Mouse (Mus musculus): Measurements from ENCODE around the gene Nupl2. TPM values are rescaled to one million over a fixed set of nuclear protein-coding genes. Genes with fewer than 3 reads are reported as not detected.

Nupl2 gene
- polyA plus RNA-seq, 1 experiment from 2014 or later: 14.2 TPM

DNA sequence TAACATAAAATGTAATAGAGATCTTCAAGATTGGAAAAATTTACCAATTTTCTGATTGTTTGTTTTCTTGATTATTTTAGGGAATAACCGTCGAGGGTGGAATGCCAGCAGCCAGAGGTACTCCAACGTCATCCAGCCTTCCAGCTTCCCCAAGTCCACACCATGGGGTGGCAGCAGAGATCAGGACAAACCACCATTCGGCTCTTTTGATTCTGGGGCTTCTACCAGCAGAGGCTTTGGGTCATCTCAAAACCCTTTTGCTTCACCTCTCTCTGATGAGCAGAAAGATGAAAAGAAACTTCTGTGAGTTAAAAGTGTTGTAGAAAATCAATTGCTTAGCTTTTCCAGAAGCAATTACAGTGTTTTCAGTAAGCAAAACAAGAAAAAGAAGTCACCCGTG is 2.5 kb downstream of the Nupl2 start:
- H3K27ac ChIP-seq (ENCODE audit: low read length): no peak overlapping the region
- no peaks in the 10 kb centered on the region for H3K9me3 ChIP-seq (ENCODE audit: control insufficient read depth, low read length)
- H3K4me1 ChIP-seq (replicated peaks; ENCODE audit: control insufficient read depth, insufficient read depth, low read length): peaks cover 4% of the 10 kb centered on the region
- H3K36me3 ChIP-seq (ENCODE audit: control insufficient read depth, insufficient read depth, low read length): no peaks in the 10 kb centered on the region; the same call in none of the 2 replicates
- WGBS: 36% methylated on average over 5 of the region's 5 CpGs
- H3K4me3 ChIP-seq (ENCODE audit: low read length): no peak overlapping the region
- no peak for ATAC-seq (ENCODE audit: low read depth)
- H3K9ac ChIP-seq (ENCODE audit: low read length): no peak overlapping the region
- H3K4me2 ChIP-seq (ENCODE audit: low read depth, low read length): no peak overlapping the region
- H3K27me3 ChIP-seq (ENCODE audit: control insufficient read depth, insufficient read depth, low read depth, low read length): no peaks in the 10 kb centered on the region

DNA sequence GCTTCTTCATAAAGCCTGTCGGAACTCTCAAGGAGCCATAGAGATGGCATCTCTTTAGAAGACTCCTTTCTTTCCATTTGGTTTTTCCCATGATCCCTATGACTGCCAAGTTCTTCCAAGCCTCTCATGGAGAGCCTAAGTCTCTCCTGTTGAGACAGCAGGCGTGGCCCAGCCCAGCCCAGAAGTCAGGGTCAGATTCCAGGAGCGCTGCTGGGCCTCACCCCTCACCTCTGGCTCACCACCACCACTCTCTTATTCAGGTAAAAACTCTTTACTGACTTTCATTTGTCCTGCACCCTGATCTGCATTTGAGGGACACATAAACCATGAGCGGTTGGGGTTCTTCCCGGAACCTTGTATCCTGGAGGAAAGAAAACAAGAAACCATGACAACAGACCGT is 5.1 kb downstream of the Nupl2 start:
- peaks cover 4% of the 10 kb centered on the region for H3K4me1 ChIP-seq (replicated peaks; ENCODE audit: control insufficient read depth, insufficient read depth, low read length)
- no peak overlapping the region for H3K9ac ChIP-seq (ENCODE audit: low read length)
- 90% methylated on average over 6 of the region's 6 CpGs for WGBS
- H3K27me3 ChIP-seq (ENCODE audit: control insufficient read depth, insufficient read depth, low read depth, low read length): no peaks in the 10 kb centered on the region
- H3K9me3 ChIP-seq (ENCODE audit: control insufficient read depth, low read length): no peaks in the 10 kb centered on the region
- no peak overlapping the region for H3K4me3 ChIP-seq (ENCODE audit: low read length)
- no peak for ATAC-seq (ENCODE audit: low read depth)
- H3K27ac ChIP-seq (ENCODE audit: low read length): no peak overlapping the region
- H3K36me3 ChIP-seq (ENCODE audit: control insufficient read depth, insufficient read depth, low read length): no peaks in the 10 kb centered on the region; the same call in none of the 2 replicates
- no peak overlapping the region for H3K4me2 ChIP-seq (ENCODE audit: low read depth, low read length)

DNA sequence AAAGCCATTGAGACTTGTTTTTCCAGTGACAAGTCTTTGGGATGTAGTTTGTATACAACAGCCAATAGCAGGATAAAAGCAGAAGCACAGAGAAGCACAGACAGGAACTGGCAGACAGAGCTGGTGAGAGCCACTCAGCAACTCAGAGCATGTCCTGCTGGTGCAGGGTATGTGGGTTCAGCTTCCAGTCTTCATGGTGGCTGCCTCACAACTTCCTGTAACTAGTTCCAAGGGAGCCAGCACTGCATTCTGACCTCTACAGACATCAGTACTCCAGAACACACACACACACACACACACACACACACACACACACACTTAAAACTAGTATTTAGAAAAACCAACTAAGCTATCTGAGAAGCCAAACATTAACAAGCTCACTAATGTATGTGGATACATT is 7.3 kb downstream of the Nupl2 start:
- Histone ChIP-seq H3K9me3 (ENCODE audit: control insufficient read depth, low read length) (no peaks in the 10 kb centered on the region), H3K36me3 (ENCODE audit: control insufficient read depth, insufficient read depth, low read length) (no peaks in the 10 kb centered on the region; the same call in none of the 2 replicates)
- ATAC-seq (ENCODE audit: low read depth): no peak

DNA sequence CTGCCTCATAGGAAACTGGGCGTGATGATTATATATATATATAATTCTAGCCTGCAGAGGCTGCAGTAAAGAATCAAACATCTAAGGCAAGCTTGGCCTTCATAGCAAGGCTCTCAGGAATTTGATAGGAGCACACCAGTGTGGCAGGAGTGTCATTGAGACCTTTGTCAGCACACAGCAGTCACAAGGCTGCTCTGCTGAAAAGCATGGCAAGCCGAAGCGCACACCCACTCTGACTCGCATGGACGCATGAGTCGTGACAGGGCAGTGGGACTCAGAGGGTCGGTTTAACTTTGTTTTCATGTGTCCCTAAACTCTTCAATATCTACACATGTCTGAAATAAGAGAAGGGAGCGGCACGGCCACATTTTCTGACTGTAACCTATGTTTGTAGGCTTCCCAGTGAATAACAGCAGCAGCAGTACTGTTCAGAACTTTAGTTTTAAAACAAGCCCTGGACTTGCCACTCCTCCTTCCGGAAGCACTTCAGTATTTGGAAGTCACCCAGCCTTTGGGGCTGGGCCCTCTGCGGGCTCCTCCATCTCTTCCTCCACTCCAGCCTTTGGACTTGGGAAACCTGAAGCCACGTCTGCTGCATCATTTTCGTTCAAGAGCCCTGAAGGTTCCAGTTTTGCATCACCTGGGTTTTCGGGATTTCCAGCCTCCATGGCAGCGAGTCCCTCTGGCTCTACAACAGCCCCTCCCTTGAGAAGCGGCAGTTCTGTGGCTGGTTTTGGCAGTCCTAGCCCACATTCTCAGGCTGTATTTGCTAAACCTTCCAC is 16.9 kb downstream of the Nupl2 start:
- H3K4me1 ChIP-seq (replicated peaks; ENCODE audit: control insufficient read depth, insufficient read depth, low read length): no peaks in the 10 kb centered on the region
- no peak overlapping the region for H3K27ac ChIP-seq (ENCODE audit: low read length)
- no peak overlapping the region for H3K4me3 ChIP-seq (ENCODE audit: low read length)
- ATAC-seq (ENCODE audit: low read depth): no peak
- no peak overlapping the region for H3K9ac ChIP-seq (ENCODE audit: low read length)
- H3K4me2 ChIP-seq (ENCODE audit: low read depth, low read length): no peak overlapping the region
- WGBS: 89% methylated on average over 16 of the region's 16 CpGs
- peaks cover 15% of the 10 kb centered on the region; the same call in 1 of the 2 replicates for H3K36me3 ChIP-seq (ENCODE audit: control insufficient read depth, insufficient read depth, low read length)
- no peaks in the 10 kb centered on the region for H3K27me3 ChIP-seq (ENCODE audit: control insufficient read depth, insufficient read depth, low read depth, low read length)
- H3K9me3 ChIP-seq (ENCODE audit: control insufficient read depth, low read length): peaks cover 5% of the 10 kb centered on the region; the same call in 1 of the 2 replicates

More for the DNA sequence above, 7.3 kb downstream of the Nupl2 start:
- no peak overlapping the region for H3K4me3 ChIP-seq (ENCODE audit: low read length)
- H3K27me3 ChIP-seq (ENCODE audit: control insufficient read depth, insufficient read depth, low read depth, low read length): no peaks in the 10 kb centered on the region
- no peaks in the 10 kb centered on the region for H3K4me1 ChIP-seq (replicated peaks; ENCODE audit: control insufficient read depth, insufficient read depth, low read length)
- H3K9ac ChIP-seq (ENCODE audit: low read length): no peak overlapping the region
- H3K27ac ChIP-seq (ENCODE audit: low read length): no peak overlapping the region
- no peak overlapping the region for H3K4me2 ChIP-seq (ENCODE audit: low read depth, low read length)

DNA sequence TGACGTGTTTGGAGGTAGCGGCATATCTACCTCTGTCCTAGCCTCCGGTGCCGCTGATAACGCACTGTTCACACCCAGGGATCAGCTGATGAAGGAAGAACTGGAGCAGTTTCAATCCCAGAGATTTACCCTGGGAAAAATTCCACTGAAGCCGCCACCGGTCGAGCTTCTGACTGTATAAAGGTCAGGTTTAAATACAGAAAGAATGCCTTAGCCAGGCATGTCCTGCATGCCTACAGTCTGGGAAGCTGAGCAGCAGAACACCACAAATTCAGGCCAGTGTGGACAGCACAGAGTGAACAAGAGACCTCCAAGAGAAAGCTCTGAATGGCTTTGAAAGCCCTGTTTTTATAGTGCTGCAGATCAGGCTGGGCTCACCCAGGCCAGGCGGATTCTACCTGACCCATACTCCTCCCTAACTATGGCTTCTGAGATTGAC is 17.6 kb downstream of the Nupl2 start:
- no peak overlapping the region for H3K4me2 ChIP-seq (ENCODE audit: low read depth, low read length)
- H3K4me3 ChIP-seq (ENCODE audit: low read length): no peak overlapping the region
- ATAC-seq (ENCODE audit: low read depth): no peak
- no peaks in the 10 kb centered on the region for H3K27me3 ChIP-seq (ENCODE audit: control insufficient read depth, insufficient read depth, low read depth, low read length)
- H3K36me3 ChIP-seq (ENCODE audit: control insufficient read depth, insufficient read depth, low read length): peaks cover 15% of the 10 kb centered on the region; the same call in 1 of the 2 replicates
- H3K27ac ChIP-seq (ENCODE audit: low read length): no peak overlapping the region
- H3K4me1 ChIP-seq (replicated peaks; ENCODE audit: control insufficient read depth, insufficient read depth, low read length): no peaks in the 10 kb centered on the region
- H3K9ac ChIP-seq (ENCODE audit: low read length): no peak overlapping the region
- peaks cover 5% of the 10 kb centered on the region; the same call in 1 of the 2 replicates for H3K9me3 ChIP-seq (ENCODE audit: control insufficient read depth, low read length)
- 90% methylated on average over 9 of the region's 9 CpGs for WGBS

DNA sequence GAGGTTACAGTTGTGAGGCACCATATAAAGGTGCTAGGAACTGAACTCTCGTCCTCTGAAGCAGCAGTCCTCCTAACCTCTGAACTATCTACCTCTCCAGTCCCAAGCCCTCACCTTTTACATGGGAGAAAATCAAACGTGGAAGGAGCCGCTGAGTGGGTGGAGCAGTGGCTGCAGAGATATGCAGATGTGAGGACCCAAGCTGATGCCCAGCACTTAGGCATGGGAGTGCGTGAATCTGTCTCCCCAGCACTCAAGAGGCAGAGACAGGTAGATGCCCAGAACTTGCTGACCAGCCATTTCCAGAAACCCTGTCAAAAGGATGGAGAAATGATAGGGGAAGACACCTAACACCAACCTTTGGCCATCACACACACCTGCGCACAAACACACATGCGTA is 18.3 kb downstream of the Nupl2 start:
- no peak overlapping the region for H3K9ac ChIP-seq (ENCODE audit: low read length)
- no peak overlapping the region for H3K4me3 ChIP-seq (ENCODE audit: low read length)
- WGBS: 88% methylated on average over 6 of the region's 6 CpGs
- H3K4me2 ChIP-seq (ENCODE audit: low read depth, low read length): no peak overlapping the region
- no peak overlapping the region for H3K27ac ChIP-seq (ENCODE audit: low read length)
- ATAC-seq (ENCODE audit: low read depth): no peak
- H3K36me3 ChIP-seq (ENCODE audit: control insufficient read depth, insufficient read depth, low read length): peaks cover 14% of the 10 kb centered on the region; the same call in 1 of the 2 replicates
- no peaks in the 10 kb centered on the region for H3K4me1 ChIP-seq (replicated peaks; ENCODE audit: control insufficient read depth, insufficient read depth, low read length)
- no peaks in the 10 kb centered on the region for H3K27me3 ChIP-seq (ENCODE audit: control insufficient read depth, insufficient read depth, low read depth, low read length)
- H3K9me3 ChIP-seq (ENCODE audit: control insufficient read depth, low read length): peaks cover 5% of the 10 kb centered on the region; the same call in 1 of the 2 replicates

DNA sequence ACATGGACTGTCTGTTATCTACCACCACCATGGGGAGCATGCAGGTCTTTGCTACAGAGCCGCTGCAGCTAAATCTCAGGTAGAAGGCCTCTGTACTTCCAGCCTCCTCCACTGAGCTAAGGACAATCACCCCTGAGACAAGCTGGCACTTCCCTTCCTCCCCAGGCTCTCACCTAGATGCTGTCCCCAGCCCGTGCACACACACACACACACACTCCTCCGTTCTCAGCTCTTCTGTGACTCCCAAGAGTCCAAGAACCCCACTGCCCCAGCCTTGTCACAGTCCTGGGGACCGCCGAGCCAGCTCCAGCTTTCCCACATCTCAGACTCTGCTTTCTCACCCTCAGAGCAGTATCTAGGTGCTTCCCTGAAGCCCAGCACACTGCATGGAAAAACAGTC is 19.2 kb downstream of the Nupl2 start:
- ATAC-seq (ENCODE audit: low read depth): no peak
- Histone ChIP-seq H3K9ac (ENCODE audit: low read length) (no peak overlapping the region), H3K9me3 (ENCODE audit: control insufficient read depth, low read length) (peaks cover 5% of the 10 kb centered on the region; the same call in 1 of the 2 replicates), H3K4me3 (ENCODE audit: low read length) (no peak overlapping the region), H3K36me3 (ENCODE audit: control insufficient read depth, insufficient read depth, low read length) (peaks cover 13% of the 10 kb centered on the region; the same call in 1 of the 2 replicates), H3K4me2 (ENCODE audit: low read depth, low read length) (no peak overlapping the region), H3K4me1 (replicated peaks; ENCODE audit: control insufficient read depth, insufficient read depth, low read length) (no peaks in the 10 kb centered on the region), H3K27ac (ENCODE audit: low read length) (no peak overlapping the region), H3K27me3 (ENCODE audit: control insufficient read depth, insufficient read depth, low read depth, low read length) (no peaks in the 10 kb centered on the region)
- WGBS: 85% methylated on average over 5 of the region's 5 CpGs

DNA sequence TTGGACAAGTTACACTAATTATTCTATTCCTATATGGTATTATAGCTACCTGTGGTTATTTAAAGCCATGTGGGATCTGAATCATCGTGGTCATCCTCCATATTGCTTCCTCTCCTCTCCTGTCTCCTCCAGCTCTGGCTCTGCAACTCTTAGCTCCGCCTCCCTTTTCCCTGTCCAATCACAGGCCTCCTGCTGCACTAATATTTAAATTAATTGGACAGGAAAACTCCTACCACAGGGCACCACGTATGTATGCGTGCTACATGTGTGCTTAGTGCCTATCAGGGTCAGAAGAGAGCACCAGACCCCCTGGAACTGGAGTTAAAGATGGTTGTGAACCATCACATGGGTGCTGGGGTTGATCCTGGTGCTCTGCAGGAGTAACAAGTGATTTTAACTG is 23.7 kb downstream of the Nupl2 start:
- H3K4me2 ChIP-seq (ENCODE audit: low read depth, low read length): no peak overlapping the region
- H3K27me3 ChIP-seq (ENCODE audit: control insufficient read depth, insufficient read depth, low read depth, low read length): no peaks in the 10 kb centered on the region
- peaks cover 5% of the 10 kb centered on the region; the same call in 1 of the 2 replicates for H3K9me3 ChIP-seq (ENCODE audit: control insufficient read depth, low read length)

DNA sequence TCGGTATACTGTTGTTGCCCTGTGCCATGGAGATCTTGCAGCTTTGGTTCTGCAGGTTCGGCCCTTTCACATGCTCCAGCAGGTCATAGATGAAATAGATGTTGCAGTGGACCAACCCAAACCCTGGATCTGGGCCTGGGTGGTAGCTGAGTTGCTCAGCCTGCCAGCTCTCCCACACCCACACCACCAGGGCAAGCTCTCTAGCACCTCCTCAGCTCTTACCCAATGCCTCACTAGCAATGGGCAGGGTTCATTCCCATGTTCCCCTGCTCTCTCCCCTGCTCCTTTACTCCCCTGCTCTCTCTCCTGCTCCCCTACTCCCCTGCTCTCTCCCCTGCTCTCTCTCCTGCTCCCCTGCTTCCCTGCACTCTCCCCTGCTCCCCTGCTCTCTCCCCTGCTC is 27.1 kb downstream of the Nupl2 start:
- no peak overlapping the region for H3K9ac ChIP-seq (ENCODE audit: low read length)
- no peak overlapping the region for H3K27ac ChIP-seq (ENCODE audit: low read length)
- no peak for ATAC-seq (ENCODE audit: low read depth)
- no peaks in the 10 kb centered on the region for H3K9me3 ChIP-seq (ENCODE audit: control insufficient read depth, low read length)
- no peak overlapping the region for H3K4me3 ChIP-seq (ENCODE audit: low read length)
- no peaks in the 10 kb centered on the region for H3K36me3 ChIP-seq (ENCODE audit: control insufficient read depth, insufficient read depth, low read length)
- no peak overlapping the region for H3K4me2 ChIP-seq (ENCODE audit: low read depth, low read length)
- 80% methylated on average over 2 of the region's 2 CpGs for WGBS
- H3K27me3 ChIP-seq (ENCODE audit: control insufficient read depth, insufficient read depth, low read depth, low read length): no peaks in the 10 kb centered on the region
- no peaks in the 10 kb centered on the region for H3K4me1 ChIP-seq (replicated peaks; ENCODE audit: control insufficient read depth, insufficient read depth, low read length)

More for the DNA sequence above, 23.7 kb downstream of the Nupl2 start:
- 60% methylated on average over 4 of the region's 4 CpGs for whole genome bisulfite sequencing
- no peak overlapping the region for H3K27ac ChIP-seq (ENCODE audit: low read length)
- no peaks in the 10 kb centered on the region for H3K4me1 ChIP-seq (replicated peaks; ENCODE audit: control insufficient read depth, insufficient read depth, low read length)
- H3K4me3 ChIP-seq (ENCODE audit: low read length): no peak overlapping the region
- ATAC-seq (ENCODE audit: low read depth): no peak
- H3K9ac ChIP-seq (ENCODE audit: low read length): no peak overlapping the region
- H3K36me3 ChIP-seq (ENCODE audit: control insufficient read depth, insufficient read depth, low read length): no peaks in the 10 kb centered on the region; the same call in 1 of the 2 replicates
